Mouse (Mus musculus): ENCODE data around the gene Atp6v1e2. TPM values are rescaled to one million over a fixed set of nuclear protein-coding genes. Genes with fewer than 3 reads are reported as not detected.

Gene Atp6v1e2
- total and polyA plus RNA-seq, 3 experiments, result not detected

- no peak for DNase-seq (ENCODE audit: extremely low read depth)
- in situ Hi-C loops (cut with MboI; ENCODE audit: low pct_ligation_motif_present, low pct_unique_long_range_greater_than_20kb, low sequenced_read_pairs) (loop anchor here (10.0 to 25.0 kb wide), 2 partner anchors 662 to 735 kb away; partner anchors contain the start of gene Prkce), dilution Hi-C loops (cut with MboI; ENCODE audit: extremely low pct_ligation_motif_present, extremely low pct_unique_long_range_greater_than_20kb, low sequenced_read_pairs) (no loop called here)
- Histone ChIP-seq H3K36me3 (replicated peaks in 1 of 2; ENCODE audit: control insufficient read depth in 1 of 2, insufficient read depth in 1 of 2, low read length in 1 of 2) (no peaks in the 10 kb centered on the region), H3K79me2 (replicated peaks; ENCODE audit: control insufficient read depth, extremely low read depth, insufficient read depth, poor library complexity, severe bottlenecking) (no peaks in the 10 kb centered on the region), H3K9me3 (replicated peaks; ENCODE audit: low read length) (no peaks in the 10 kb centered on the region), H3K4me3 (replicated peaks in 1 of 3; ENCODE audit: low read depth in 2 of 3, low read length in 2 of 3, poor library complexity in 1 of 3) (no peak overlapping the region), H3K4me1 (ENCODE audit: control insufficient read depth in 1 of 2, insufficient read depth in 2 of 2) (peaks cover 7 to 16% of the 10 kb centered on the region in 2 experiments), H3K4me2 (ENCODE audit: insufficient read depth, low read depth, poor library complexity, severe bottlenecking) (no peak overlapping the region), H3K27ac (ENCODE audit: insufficient read depth, low read depth) (no peak overlapping the region), H3K27me3 (replicated peaks) (no peaks in the 10 kb centered on the region), H3K9ac (ENCODE audit: insufficient read depth, low read depth) (no peak overlapping the region)
- TF ChIP-seq JUND (conservative IDR thresholded peaks at IDR 0.05; ENCODE audit: low read depth, low read length) (no peak), JUN (IDR thresholded peaks at IDR 0.05; ENCODE audit: insufficient read depth, low read depth, low read length) (no peak), ETS1 (conservative IDR thresholded peaks at IDR 0.05; ENCODE audit: low read depth, low read length) (no peak), MYC (IDR thresholded peaks at IDR 0.05; ENCODE audit: low read depth, low read length) (no peak), MEF2A (IDR thresholded peaks at IDR 0.05; ENCODE audit: borderline replicate concordance, low read depth, low read length) (no peak), USF2 (conservative IDR thresholded peaks at IDR 0.05; ENCODE audit: low read depth, low read length) (no peak), IRF4 (IDR thresholded peaks at IDR 0.05; ENCODE audit: low read depth, low read length) (no peak), SMC3 (IDR thresholded peaks at IDR 0.05; ENCODE audit: low read depth, low read length) (no peak), POLR2AphosphoS2 (IDR thresholded peaks at IDR 0.05; ENCODE audit: low read depth, low read length) (no peak), NELFE (IDR thresholded peaks at IDR 0.05; ENCODE audit: low read depth, low read length) (no peak), TBP (conservative IDR thresholded peaks at IDR 0.05; ENCODE audit: low read depth, low read length) (no peak)
Measured at GRCm38 (mm10) chr17:86899821-86900220, 47.9 kb downstream of the Atp6v1e2 start.

GRCm38 (mm10) chr17:86897486-86898165, 50.1 kb downstream of the Atp6v1e2 start:
- no peak overlapping the region for H3K4me2 ChIP-seq (ENCODE audit: insufficient read depth, low read depth, poor library complexity, severe bottlenecking)
- no peak overlapping the region for H3K4me3 ChIP-seq (replicated peaks in 1 of 3; ENCODE audit: low read depth in 2 of 3, low read length in 2 of 3, poor library complexity in 1 of 3)
- dilution Hi-C loops (cut with MboI; ENCODE audit: extremely low pct_ligation_motif_present, extremely low pct_unique_long_range_greater_than_20kb, low sequenced_read_pairs) (no loop called here), in situ Hi-C loops (cut with MboI; ENCODE audit: low pct_ligation_motif_present, low pct_unique_long_range_greater_than_20kb, low sequenced_read_pairs) (no loop called here)
- no peaks in the 10 kb centered on the region for H3K27me3 ChIP-seq (replicated peaks)
- DNase-seq (ENCODE audit: extremely low read depth), result no peak
- H3K9ac ChIP-seq (ENCODE audit: insufficient read depth, low read depth), result no peak overlapping the region
- H3K4me1 ChIP-seq (ENCODE audit: control insufficient read depth in 1 of 2, insufficient read depth in 2 of 2), result no peaks in the 10 kb centered on the region
- no peaks in the 10 kb centered on the region for H3K36me3 ChIP-seq (replicated peaks in 1 of 2; ENCODE audit: control insufficient read depth in 1 of 2, insufficient read depth in 1 of 2, low read length in 1 of 2)
- TF ChIP-seq MYC (IDR thresholded peaks at IDR 0.05; ENCODE audit: low read depth, low read length), result no peak
- H3K9me3 ChIP-seq (replicated peaks; ENCODE audit: low read length), result no peaks in the 10 kb centered on the region
- H3K27ac ChIP-seq (ENCODE audit: insufficient read depth, low read depth), result no peak overlapping the region
- H3K79me2 ChIP-seq (replicated peaks; ENCODE audit: control insufficient read depth, extremely low read depth, insufficient read depth, poor library complexity, severe bottlenecking), result no peaks in the 10 kb centered on the region

DNA sequence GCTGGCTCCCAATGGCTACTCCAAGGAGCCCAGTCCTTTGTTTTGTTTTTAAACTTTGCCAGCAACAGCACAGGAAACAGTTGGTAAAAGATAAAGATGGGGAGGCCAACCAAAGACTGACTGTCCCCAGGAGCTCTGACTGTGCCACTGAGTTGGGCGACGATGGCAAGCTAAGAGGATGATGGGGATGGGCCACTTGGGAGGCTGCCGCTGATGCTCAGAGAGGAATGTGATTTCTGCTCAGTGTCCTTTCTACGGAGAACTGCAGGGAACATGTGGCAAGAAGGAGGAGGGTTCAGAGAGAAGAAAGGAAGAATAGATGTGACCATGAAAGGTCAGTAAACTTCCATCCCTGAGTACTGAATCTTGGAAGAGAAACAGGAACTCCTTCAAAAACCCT, 52.5 kb downstream of the Atp6v1e2 start:
- in situ Hi-C loops (cut with MboI; ENCODE audit: low pct_ligation_motif_present, low pct_unique_long_range_greater_than_20kb, low sequenced_read_pairs), result no loop called here
- Histone ChIP-seq H3K9me3 (replicated peaks; ENCODE audit: low read length) (no peaks in the 10 kb centered on the region), H3K4me1 (ENCODE audit: control insufficient read depth in 1 of 2, insufficient read depth in 2 of 2) (no peaks in the 10 kb centered on the region), H3K79me2 (replicated peaks; ENCODE audit: control insufficient read depth, extremely low read depth, insufficient read depth, poor library complexity, severe bottlenecking) (no peaks in the 10 kb centered on the region), H3K4me3 (replicated peaks in 1 of 3; ENCODE audit: low read depth in 2 of 3, low read length in 2 of 3, poor library complexity in 1 of 3) (no peak overlapping the region), H3K27ac (ENCODE audit: insufficient read depth, low read depth) (no peak overlapping the region), H3K27me3 (replicated peaks) (no peaks in the 10 kb centered on the region), H3K36me3 (replicated peaks in 1 of 2; ENCODE audit: control insufficient read depth in 1 of 2, insufficient read depth in 1 of 2, low read length in 1 of 2) (no peaks in the 10 kb centered on the region), H3K4me2 (ENCODE audit: insufficient read depth, low read depth, poor library complexity, severe bottlenecking) (no peak overlapping the region), H3K9ac (ENCODE audit: insufficient read depth, low read depth) (no peak overlapping the region)
- no peak for DNase-seq (ENCODE audit: extremely low read depth)
- no peak for TF ChIP-seq JUND (conservative IDR thresholded peaks at IDR 0.05; ENCODE audit: low read depth, low read length)
- no peak for TF ChIP-seq MEF2A (IDR thresholded peaks at IDR 0.05; ENCODE audit: borderline replicate concordance, low read depth, low read length)
- no peak for TF ChIP-seq NELFE (IDR thresholded peaks at IDR 0.05; ENCODE audit: low read depth, low read length)
- no peak for TF ChIP-seq HCFC1 (IDR thresholded peaks at IDR 0.05; ENCODE audit: low read depth, low read length)
- TF ChIP-seq ZKSCAN1 (IDR thresholded peaks at IDR 0.05; ENCODE audit: borderline replicate concordance, low read depth, low read length), result no peak
- TF ChIP-seq RCOR1 (conservative IDR thresholded peaks at IDR 0.05; ENCODE audit: low read depth, low read length), result no peak
- no peak for TF ChIP-seq ZNF384 (IDR thresholded peaks at IDR 0.05; ENCODE audit: low read depth, low read length)
- no peak for TF ChIP-seq E2F4 (IDR thresholded peaks at IDR 0.05; ENCODE audit: insufficient replicate concordance, low read depth, low read length)
- no peak for TF ChIP-seq CTCF (conservative IDR thresholded peaks at IDR 0.05 in 1 of 2, IDR thresholded peaks at IDR 0.05 in 1 of 2; ENCODE audit: low read depth in 2 of 2, low read length in 2 of 2)
- no peak for TF ChIP-seq CHD2 (IDR thresholded peaks at IDR 0.05; ENCODE audit: low read length)
- TF ChIP-seq IRF4 (IDR thresholded peaks at IDR 0.05; ENCODE audit: low read depth, low read length), result no peak
- no peak for TF ChIP-seq TBP (conservative IDR thresholded peaks at IDR 0.05; ENCODE audit: low read depth, low read length)
- TF ChIP-seq MXI1 (IDR thresholded peaks at IDR 0.05; ENCODE audit: low read depth, low read length), result no peak
- no peak for TF ChIP-seq CHD1 (IDR thresholded peaks at IDR 0.05; ENCODE audit: low read depth, low read length)
- no peak for TF ChIP-seq NRF1 (IDR thresholded peaks at IDR 0.05; ENCODE audit: low read depth, low read length)
- dilution Hi-C loops (cut with MboI; ENCODE audit: extremely low pct_ligation_motif_present, extremely low pct_unique_long_range_greater_than_20kb, low sequenced_read_pairs), result no loop called here
